Mouse (Mus musculus): Measurements from ENCODE around the gene Mapk8ip3.

Gene Mapk8ip3

DNA sequence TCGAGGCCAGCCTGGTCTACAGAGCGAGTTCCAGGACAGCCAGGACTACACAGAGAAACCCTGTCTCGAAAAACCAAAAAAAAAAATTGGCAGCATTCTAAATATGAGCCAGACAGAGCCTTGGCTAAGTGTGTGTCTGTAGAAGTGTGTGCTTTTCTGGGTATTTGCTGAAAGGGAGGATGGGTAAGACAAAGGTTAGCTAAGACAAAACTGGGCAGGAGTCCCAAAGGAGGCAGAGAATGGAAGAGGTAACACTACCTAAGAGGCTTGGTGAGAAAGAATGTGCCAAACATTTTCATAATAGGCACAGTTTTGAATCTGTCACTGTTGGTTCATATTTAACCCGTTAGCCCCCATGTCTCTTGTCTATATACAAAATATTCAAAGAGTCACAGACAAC lies 4.3 kb downstream of the Mapk8ip3 start:
- no peak for DNase-seq (ENCODE audit: low read depth, low spot score)
- H3K27me3 ChIP-seq (ENCODE audit: control insufficient read depth, insufficient read depth, low read length, poor library complexity, severe bottlenecking), result no peaks in the 10 kb centered on the region
- H3K36me3 ChIP-seq (ENCODE audit: control insufficient read depth, insufficient read depth, low read length, poor library complexity, severe bottlenecking), result peaks cover 2% of the 10 kb centered on the region

GRCm38 (mm10) chr17:24929506-24929905 lies 7.3 kb downstream of the Mapk8ip3 start:
- peaks cover 3% of the 10 kb centered on the region for H3K36me3 ChIP-seq (ENCODE audit: control insufficient read depth, insufficient read depth, low read length, poor library complexity, severe bottlenecking)
- H3K27me3 ChIP-seq (ENCODE audit: control insufficient read depth, insufficient read depth, low read length, poor library complexity, severe bottlenecking), result no peaks in the 10 kb centered on the region
- DNase-seq (ENCODE audit: low read depth, low spot score), result no peak

DNA sequence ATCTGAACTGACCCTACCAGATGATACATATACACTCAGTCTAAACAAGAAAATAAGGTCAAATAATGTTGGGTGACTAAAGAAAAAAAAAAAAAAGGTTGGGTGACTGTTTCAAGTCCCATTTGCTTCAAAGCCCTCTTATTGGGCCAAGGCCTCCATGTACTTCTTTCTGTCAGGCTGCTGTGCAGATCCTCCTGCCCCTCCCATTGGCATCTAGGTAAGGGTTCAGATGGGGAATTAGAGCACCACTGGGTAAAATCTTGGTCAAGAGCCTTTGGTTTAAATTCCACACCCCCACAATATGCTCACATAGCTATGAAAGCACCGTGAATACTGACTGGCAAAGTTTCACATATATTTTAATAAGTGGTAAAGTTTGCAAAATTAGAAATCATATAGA lies 13.5 kb downstream of the Mapk8ip3 start:
- H3K27me3 ChIP-seq (ENCODE audit: control insufficient read depth, insufficient read depth, low read length, poor library complexity, severe bottlenecking), result no peaks in the 10 kb centered on the region
- H3K36me3 ChIP-seq (ENCODE audit: control insufficient read depth, insufficient read depth, low read length, poor library complexity, severe bottlenecking), result peaks cover 7% of the 10 kb centered on the region; the same call in 1 of the 2 replicates
- DNase-seq (ENCODE audit: low read depth, low spot score), result no peak

DNA sequence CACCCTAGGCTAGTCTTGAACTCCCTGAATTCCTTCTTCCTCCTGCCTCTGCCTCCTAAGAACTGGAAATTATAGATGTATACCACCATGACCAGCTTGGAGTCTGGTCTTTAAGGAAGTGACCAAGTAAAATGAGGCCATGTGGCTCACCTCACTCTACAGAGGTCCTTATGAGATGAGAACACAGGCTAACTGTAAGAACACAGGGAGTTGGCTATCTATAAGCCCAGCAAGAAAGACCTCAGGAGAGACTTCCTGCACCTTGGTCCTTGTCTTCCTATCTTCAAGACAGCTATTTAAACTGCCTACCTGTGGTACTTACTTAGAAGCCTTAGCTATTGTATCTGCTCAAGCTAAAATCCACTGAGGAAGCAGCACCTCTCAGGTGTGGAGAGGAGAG lies 22.8 kb downstream of the Mapk8ip3 start:
- H3K36me3 ChIP-seq (ENCODE audit: control insufficient read depth, insufficient read depth, low read length, poor library complexity, severe bottlenecking), result peaks cover 14% of the 10 kb centered on the region
- H3K27me3 ChIP-seq (ENCODE audit: control insufficient read depth, insufficient read depth, low read length, poor library complexity, severe bottlenecking), result no peaks in the 10 kb centered on the region
- DNase-seq (ENCODE audit: low read depth, low spot score), result no peak

- Histone ChIP-seq H3K36me3 (ENCODE audit: control insufficient read depth, insufficient read depth, low read length, poor library complexity, severe bottlenecking) (peaks cover 15% of the 10 kb centered on the region), H3K27me3 (ENCODE audit: control insufficient read depth, insufficient read depth, low read length, poor library complexity, severe bottlenecking) (no peaks in the 10 kb centered on the region)
- DNase-seq (ENCODE audit: low read depth, low spot score), result no peak
Measured at GRCm38 (mm10) chr17:24907591-24907990, 29.2 kb downstream of the Mapk8ip3 start.

DNA sequence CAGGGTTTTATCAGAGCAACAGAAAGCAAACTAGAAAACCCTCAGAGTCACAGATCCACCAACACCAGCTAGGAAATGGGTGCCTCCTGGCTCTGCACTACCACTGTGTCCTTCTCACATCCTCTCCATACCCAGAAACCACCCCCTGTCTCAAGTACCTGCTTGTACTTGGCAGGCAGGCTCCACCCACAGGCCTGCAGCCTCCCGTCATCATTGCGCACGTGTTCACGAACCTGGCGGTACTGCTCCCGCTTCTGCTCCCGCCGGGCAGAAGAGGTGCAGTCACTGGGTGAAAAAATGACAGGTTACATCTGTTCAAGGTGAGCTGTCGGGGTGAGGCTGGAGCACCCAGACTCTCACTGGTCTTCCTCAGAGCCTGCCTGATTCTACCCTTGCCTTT lies 33.0 kb downstream of the Mapk8ip3 start:
- no peak for DNase-seq (ENCODE audit: low read depth, low spot score)
- H3K36me3 ChIP-seq (ENCODE audit: control insufficient read depth, insufficient read depth, low read length, poor library complexity, severe bottlenecking), result peaks cover 6% of the 10 kb centered on the region
- H3K27me3 ChIP-seq (ENCODE audit: control insufficient read depth, insufficient read depth, low read length, poor library complexity, severe bottlenecking), result no peaks in the 10 kb centered on the region

- DNase-seq (ENCODE audit: low read depth, low spot score), result peak; percentile 30
- peaks cover 6% of the 10 kb centered on the region for H3K36me3 ChIP-seq (ENCODE audit: control insufficient read depth, insufficient read depth, low read length, poor library complexity, severe bottlenecking)
- H3K27me3 ChIP-seq (ENCODE audit: control insufficient read depth, insufficient read depth, low read length, poor library complexity, severe bottlenecking), result no peaks in the 10 kb centered on the region
Measured at GRCm38 (mm10) chr17:24902671-24903474, 33.9 kb downstream of the Mapk8ip3 start.

GRCm38 (mm10) chr17:24902124-24902523 lies 34.7 kb downstream of the Mapk8ip3 start:
- peaks cover 6% of the 10 kb centered on the region for H3K36me3 ChIP-seq (ENCODE audit: control insufficient read depth, insufficient read depth, low read length, poor library complexity, severe bottlenecking)
- DNase-seq (ENCODE audit: low read depth, low spot score), result no peak
- no peaks in the 10 kb centered on the region for H3K27me3 ChIP-seq (ENCODE audit: control insufficient read depth, insufficient read depth, low read length, poor library complexity, severe bottlenecking)

- no peak for DNase-seq (ENCODE audit: low read depth, low spot score)
- Histone ChIP-seq H3K36me3 (ENCODE audit: control insufficient read depth, insufficient read depth, low read length, poor library complexity, severe bottlenecking) (peaks cover 5% of the 10 kb centered on the region), H3K27me3 (ENCODE audit: control insufficient read depth, insufficient read depth, low read length, poor library complexity, severe bottlenecking) (no peaks in the 10 kb centered on the region)
Measured at GRCm38 (mm10) chr17:24900014-24900413, 36.8 kb downstream of the Mapk8ip3 start.

GRCm38 (mm10) chr17:24899153-24899552 lies 37.6 kb downstream of the Mapk8ip3 start:
- DNase-seq (ENCODE audit: low read depth, low spot score), result no peak
- H3K27me3 ChIP-seq (ENCODE audit: control insufficient read depth, insufficient read depth, low read length, poor library complexity, severe bottlenecking), result no peaks in the 10 kb centered on the region
- peaks cover 1% of the 10 kb centered on the region for H3K36me3 ChIP-seq (ENCODE audit: control insufficient read depth, insufficient read depth, low read length, poor library complexity, severe bottlenecking)

- no peaks in the 10 kb centered on the region for H3K27me3 ChIP-seq (ENCODE audit: control insufficient read depth, insufficient read depth, low read length, poor library complexity, severe bottlenecking)
- H3K36me3 ChIP-seq (ENCODE audit: control insufficient read depth, insufficient read depth, low read length, poor library complexity, severe bottlenecking), result peaks cover 4% of the 10 kb centered on the region; the same call in 1 of the 2 replicates
- DNase-seq (ENCODE audit: low read depth, low spot score), result no peak
Measured at GRCm38 (mm10) chr17:24898041-24898854, 38.5 kb downstream of the Mapk8ip3 start.

- Histone ChIP-seq H3K27me3 (ENCODE audit: control insufficient read depth, insufficient read depth, low read length, poor library complexity, severe bottlenecking) (no peaks in the 10 kb centered on the region), H3K36me3 (ENCODE audit: control insufficient read depth, insufficient read depth, low read length, poor library complexity, severe bottlenecking) (peaks cover 2% of the 10 kb centered on the region; the same call in 1 of the 2 replicates)
- DNase-seq (ENCODE audit: low read depth, low spot score), result no peak
Measured at GRCm38 (mm10) chr17:24897600-24897999, 39.2 kb downstream of the Mapk8ip3 start.

GRCm38 (mm10) chr17:24896993-24897269 lies 39.8 kb downstream of the Mapk8ip3 start:
- Histone ChIP-seq H3K27me3 (ENCODE audit: control insufficient read depth, insufficient read depth, low read length, poor library complexity, severe bottlenecking) (no peaks in the 10 kb centered on the region), H3K36me3 (ENCODE audit: control insufficient read depth, insufficient read depth, low read length, poor library complexity, severe bottlenecking) (peaks cover 2% of the 10 kb centered on the region; the same call in 1 of the 2 replicates)
- DNase-seq (ENCODE audit: low read depth, low spot score), result no peak

- peaks cover 2% of the 10 kb centered on the region; the same call in 1 of the 2 replicates for H3K36me3 ChIP-seq (ENCODE audit: control insufficient read depth, insufficient read depth, low read length, poor library complexity, severe bottlenecking)
- DNase-seq (ENCODE audit: low read depth, low spot score), result peak; percentile 69
- H3K27me3 ChIP-seq (ENCODE audit: control insufficient read depth, insufficient read depth, low read length, poor library complexity, severe bottlenecking), result no peaks in the 10 kb centered on the region
Measured at GRCm38 (mm10) chr17:24896241-24896992, 40.4 kb downstream of the Mapk8ip3 start, which contains the start of gene Nme3. Nme3 (plus strand) TSS chr17:24896500.
